Mouse (Mus musculus): ENCODE data around the gene 1110002E22Rik. TPM values are rescaled to one million over a fixed set of nuclear protein-coding genes. Genes with fewer than 3 reads are reported as not detected.

The 1110002E22Rik gene
- not detected for total RNA-seq (2023)

GRCm38 (mm10) chr3:138064732-138065645, at the start of gene 1110002E22Rik:
Gene 1110002E22Rik, plus strand, starts transcription at chr3:138065052.

DNA sequence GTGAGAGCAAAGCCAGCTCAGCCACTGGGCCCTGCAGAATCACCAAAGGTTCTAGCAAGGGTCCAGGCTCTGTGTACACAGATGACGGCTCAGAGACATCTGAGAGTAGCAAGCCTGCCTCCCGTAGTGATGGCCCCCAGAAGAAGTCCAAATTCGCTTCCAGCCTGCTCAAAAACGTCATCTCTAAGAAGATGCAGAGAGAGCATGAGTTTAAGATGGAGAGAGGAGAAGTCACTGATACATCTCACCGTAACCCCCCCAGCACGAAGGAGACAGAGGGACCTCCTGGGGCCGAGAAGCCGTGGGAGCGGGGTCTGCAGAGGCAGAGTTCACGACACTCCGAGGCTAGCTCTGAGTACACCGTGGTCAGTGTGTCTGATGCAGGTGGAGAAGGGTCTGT, 2.4 kb downstream of the 1110002E22Rik start, which contains the start of gene Gm5105:
Gm5105 (minus strand) TSS at position 101 of the 400 bp plus-strand sequence.

Other genes starting within 250 kb of the 1110002E22Rik start
- 164 TPM for gene H2afz, start 200.6 kb upstream of the 1110002E22Rik start, total RNA-seq (2023)
- gene Dnajb14, start 197.4 kb upstream of the 1110002E22Rik start, total RNA-seq (2023) = 4.1 TPM
- gene Lamtor3, start 146.5 kb upstream of the 1110002E22Rik start, total RNA-seq (2023) = 52.9 TPM
- gene Dapp1, start 83.5 kb upstream of the 1110002E22Rik start, total RNA-seq (2023) = 43.2 TPM
- not detected for gene Gm5105, start 2.3 kb downstream of the 1110002E22Rik start, total RNA-seq (2023)
- 7.3 TPM for gene Trmt10a, start 78.4 kb downstream of the 1110002E22Rik start, total RNA-seq (2023)
- gene Mttp, start 79.9 kb downstream of the 1110002E22Rik start, total RNA-seq (2023) = 3.0 TPM
- not detected for gene 4930579F01Rik, start 128.8 kb downstream of the 1110002E22Rik start, total RNA-seq (2023)
- not detected for gene Adh7, start 152.7 kb downstream of the 1110002E22Rik start, total RNA-seq (2023)
- gene Adh1, start 195.9 kb downstream of the 1110002E22Rik start, total RNA-seq (2023) = 1.9 TPM
- not detected for gene Adh6a, start 248.2 kb downstream of the 1110002E22Rik start, total RNA-seq (2023)